Mouse (Mus musculus): ENCODE measurements around the gene Sult2a1. TPM values are rescaled to one million over a fixed set of nuclear protein-coding genes. Genes with fewer than 3 reads are reported as not detected.

The Sult2a1 gene
- not detected in 2 replicates for polyA plus RNA-seq (2021; fragmentation: Nextera tagmentation)
- long read RNA-seq, experiment 1: 0 reads
- long read RNA-seq, experiment 2: 0 reads

GRCm38 (mm10) chr7:13837309-13837708, at the start of gene Sult2a1:
Gene Sult2a1 (minus strand): TSS chr7:13837409.

Other genes with a start within 250 kb of the Sult2a1 start
- not detected in 2 replicates for gene Sult2a5, start 213.4 kb downstream of the Sult2a1 start, polyA plus RNA-seq (2021; fragmentation: Nextera tagmentation)
- not detected in 2 replicates for gene Sult2a2, start 103.9 kb downstream of the Sult2a1 start, polyA plus RNA-seq (2021; fragmentation: Nextera tagmentation)
- not detected in 2 replicates for gene Sult2a4, start 152.2 kb upstream of the Sult2a1 start, polyA plus RNA-seq (2021; fragmentation: Nextera tagmentation)